Mouse (Mus musculus) heart, embryonic 15.5 days (tissue): ENCODE results near the gene Ipo5. TPM values are rescaled to one million over a fixed set of nuclear protein-coding genes. Genes with fewer than 3 reads are reported as not detected.

Experiments used
- ATAC-seq: fragments of 200-750 bp; cut with Nextera tagmentation; replicated peaks from 2 replicates; pipeline ENCODE4 v1.8.0; 2017; ENCODE audit warnings: low read depth, moderate TSS enrichment; ENCODE audit not compliant: insufficient number of reproducible peaks, insufficient read depth, low FRiP score
- H3K27ac ChIP-seq: fragments of 300-500 bp; sonication (generic); 2 replicates; pipeline ENCODE4 v1.5.1; 2015; ENCODE audit warnings: mild to moderate bottlenecking, inconsistent platforms
- H3K27me3 ChIP-seq: fragments of 300-500 bp; sonication (generic); 2 replicates; pipeline ENCODE4 v1.6.1; 2015; ENCODE audit warnings: inconsistent platforms
- H3K36me3 ChIP-seq: fragments of 300-500 bp; sonication (generic); 2 replicates; pipeline ENCODE4 v1.6.1; 2015; ENCODE audit warnings: mild to moderate bottlenecking, inconsistent platforms
- H3K4me1 ChIP-seq: fragments of 300-500 bp; sonication (generic); replicated peaks from 2 replicates; pipeline ENCODE4 v1.6.1; 2015; ENCODE audit warnings: inconsistent platforms
- H3K4me2 ChIP-seq: fragments of 300-500 bp; sonication (generic); 2 replicates; pipeline ENCODE4 v1.6.1; 2015; ENCODE audit warnings: inconsistent platforms, mild to moderate bottlenecking, moderate library complexity
- H3K4me3 ChIP-seq: fragments of 300-500 bp; sonication (generic); 2 replicates; pipeline ENCODE4 v1.5.1; 2015; ENCODE audit warnings: mild to moderate bottlenecking, inconsistent platforms
- H3K9ac ChIP-seq: fragments of 300-500 bp; sonication (generic); 2 replicates; pipeline ENCODE4 v1.6.1; 2015; ENCODE audit warnings: mild to moderate bottlenecking, inconsistent platforms
- H3K9me3 ChIP-seq: fragments of 300-500 bp; sonication (generic); replicated peaks from 2 replicates; pipeline ENCODE4 v1.6.1; 2016; ENCODE audit warnings: inconsistent platforms
- WGBS: fragments of 180-500 bp; shearing (Covaris S2); methylation state at CpG from one replicate; pipeline ENCODE4 v1.1.7; 2015; ENCODE audit warnings: mixed read lengths; 5-methylcytosine and 5-hydroxymethylcytosine counted together
- polyA plus RNA-seq: library from polyadenylated mRNA; unstranded; fragments of >200 nt; fragmentation: Nextera tagmentation; extraction: Ambion mirVana; gene quantifications from 2 replicates; pipeline ENCODE4 v1.2.1, GENCODE M21; 2015

Ipo5 gene
- polyA plus RNA-seq, 1 experiment from 2014 or later: 55.3 TPM

- ATAC-seq: no peak
- WGBS: 68% methylated on average over 5 of the region's 5 CpGs
- Histone ChIP-seq H3K4me3 (no peak overlapping the region), H3K27me3 (no peaks in the 10 kb centered on the region), H3K4me1 (no peaks in the 10 kb centered on the region), H3K9me3 (no peaks in the 10 kb centered on the region), H3K4me2 (no peak overlapping the region), H3K27ac (no peak overlapping the region), H3K36me3 (no peaks in the 10 kb centered on the region), H3K9ac (no peak overlapping the region)
These were observed 50.0 kb downstream of the Ipo5 start for GRCm38 (mm10) chr14:120960991-120961390.

- H3K9me3 ChIP-seq: no peaks in the 10 kb centered on the region
- 74% methylated on average over 6 of the region's 6 CpGs for WGBS
- H3K36me3 ChIP-seq: no peaks in the 10 kb centered on the region
These were observed 56.0 kb downstream of the Ipo5 start for GRCm38 (mm10) chr14:120967072-120967471.

GRCm38 (mm10) chr14:120968723-120969122 is 57.7 kb downstream of the Ipo5 start:
- Histone ChIP-seq H3K9me3 (no peaks in the 10 kb centered on the region), H3K27me3 (no peaks in the 10 kb centered on the region), H3K4me3 (no peak overlapping the region), H3K27ac (no peak overlapping the region), H3K4me1 (no peaks in the 10 kb centered on the region), H3K36me3 (no peaks in the 10 kb centered on the region), H3K9ac (no peak overlapping the region), H3K4me2 (no peak overlapping the region)
- ATAC-seq: no peak
- WGBS: 83% methylated on average over 4 of the region's 4 CpGs

More at GRCm38 (mm10) chr14:120967072-120967471, 56.0 kb downstream of the Ipo5 start:
- Histone ChIP-seq H3K4me2 (no peak overlapping the region), H3K4me3 (no peak overlapping the region), H3K27me3 (no peaks in the 10 kb centered on the region), H3K9ac (no peak overlapping the region), H3K4me1 (no peaks in the 10 kb centered on the region), H3K27ac (no peak overlapping the region)
- no peak for ATAC-seq

DNA sequence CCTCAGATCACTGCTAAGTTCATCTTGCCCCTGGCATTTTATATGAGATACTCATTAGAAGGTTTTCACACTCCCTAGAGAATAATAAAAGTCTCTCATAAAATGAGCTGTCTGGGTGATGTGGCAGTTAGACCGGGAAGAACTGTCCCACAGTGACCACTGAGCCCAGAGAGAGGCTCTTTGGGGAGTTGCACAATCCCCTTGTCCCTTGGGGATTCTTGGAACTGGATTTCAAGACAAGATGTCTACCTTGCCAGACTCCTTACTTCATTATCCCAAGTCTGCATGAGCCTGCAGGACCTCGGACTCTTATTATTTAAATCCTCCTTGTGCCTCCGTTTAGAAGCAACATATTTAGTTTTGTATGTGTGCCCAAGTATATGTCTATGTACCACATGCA is 58.6 kb downstream of the Ipo5 start:
- no peaks in the 10 kb centered on the region for H3K36me3 ChIP-seq
- 84% methylated on average over 3 of the region's 3 CpGs for WGBS
- no peak overlapping the region for H3K9ac ChIP-seq
- no peak for ATAC-seq
- H3K27ac ChIP-seq: no peak overlapping the region
- H3K9me3 ChIP-seq: no peaks in the 10 kb centered on the region
- H3K27me3 ChIP-seq: no peaks in the 10 kb centered on the region
- no peaks in the 10 kb centered on the region for H3K4me1 ChIP-seq
- no peak overlapping the region for H3K4me3 ChIP-seq
- no peak overlapping the region for H3K4me2 ChIP-seq

DNA sequence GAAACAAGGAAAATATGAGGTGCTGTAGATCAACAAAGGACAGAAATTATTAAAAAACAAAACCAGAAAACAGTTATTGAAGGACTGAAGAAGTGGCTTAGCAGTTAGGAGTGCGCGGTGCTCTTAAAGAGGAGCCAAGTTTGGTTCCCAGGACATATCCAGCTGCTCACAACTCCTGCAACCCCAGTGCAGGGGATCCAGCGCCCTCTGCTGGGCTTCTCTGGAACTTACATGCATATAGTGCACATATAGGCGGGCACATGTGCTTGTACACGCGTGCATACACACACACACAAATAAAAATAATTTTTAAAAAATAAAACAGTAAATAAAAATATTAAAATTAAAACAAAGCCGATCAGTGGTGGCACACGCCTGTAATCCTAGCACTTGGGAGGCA is 59.6 kb downstream of the Ipo5 start:
- no peak overlapping the region for H3K4me2 ChIP-seq
- H3K4me1 ChIP-seq: no peaks in the 10 kb centered on the region
- no peak for ATAC-seq
- H3K4me3 ChIP-seq: no peak overlapping the region
- H3K36me3 ChIP-seq: no peaks in the 10 kb centered on the region
- no peak overlapping the region for H3K27ac ChIP-seq
- H3K27me3 ChIP-seq: no peaks in the 10 kb centered on the region
- 80% methylated on average over 8 of the region's 8 CpGs for WGBS
- H3K9me3 ChIP-seq: no peaks in the 10 kb centered on the region
- no peak overlapping the region for H3K9ac ChIP-seq

DNA sequence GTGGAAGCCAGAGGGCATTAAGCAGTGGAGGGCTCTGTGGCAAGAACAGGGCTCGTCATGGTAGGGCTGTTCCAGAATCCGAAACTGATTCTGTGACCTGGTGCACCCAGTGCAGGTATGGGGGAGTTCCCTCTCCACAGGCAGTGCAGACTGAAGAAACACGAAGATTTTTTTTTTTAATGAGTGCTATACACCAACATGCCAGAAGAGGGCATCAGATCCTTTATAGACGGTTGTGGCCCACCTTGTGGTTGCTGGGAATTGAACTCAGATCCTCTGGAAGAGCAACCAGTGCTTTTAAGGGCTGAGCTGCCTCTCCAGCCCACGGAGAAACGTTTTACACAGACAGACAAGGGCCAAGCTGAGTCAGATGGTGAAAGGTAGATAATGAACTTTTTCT is 60.3 kb downstream of the Ipo5 start:
- Histone ChIP-seq H3K27ac (no peak overlapping the region), H3K27me3 (no peaks in the 10 kb centered on the region), H3K36me3 (no peaks in the 10 kb centered on the region), H3K4me1 (no peaks in the 10 kb centered on the region), H3K9me3 (no peaks in the 10 kb centered on the region), H3K9ac (no peak overlapping the region), H3K4me3 (no peak overlapping the region), H3K4me2 (no peak overlapping the region)
- 64% methylated on average over 6 of the region's 6 CpGs for WGBS
- no peak for ATAC-seq

GRCm38 (mm10) chr14:120979559-120979958 is 68.5 kb downstream of the Ipo5 start:
- 52% methylated on average over 3 of the region's 3 CpGs for WGBS

GRCm38 (mm10) chr14:120989126-120989525 is 78.1 kb downstream of the Ipo5 start:
- WGBS: 45% methylated on average over 6 of the region's 6 CpGs
- ATAC-seq: no peak
- Histone ChIP-seq H3K4me1 (no peaks in the 10 kb centered on the region), H3K4me2 (no peak overlapping the region), H3K4me3 (no peak overlapping the region), H3K9me3 (no peaks in the 10 kb centered on the region), H3K27ac (no peak overlapping the region), H3K27me3 (no peaks in the 10 kb centered on the region), H3K36me3 (no peaks in the 10 kb centered on the region), H3K9ac (no peak overlapping the region)

More at GRCm38 (mm10) chr14:120979559-120979958, 68.5 kb downstream of the Ipo5 start:
- no peak overlapping the region for H3K4me3 ChIP-seq
- no peaks in the 10 kb centered on the region for H3K36me3 ChIP-seq
- no peaks in the 10 kb centered on the region for H3K27me3 ChIP-seq
- ATAC-seq: no peak
- no peaks in the 10 kb centered on the region for H3K9me3 ChIP-seq
- H3K4me2 ChIP-seq: no peak overlapping the region
- H3K27ac ChIP-seq: no peak overlapping the region
- H3K4me1 ChIP-seq: no peaks in the 10 kb centered on the region
- no peak overlapping the region for H3K9ac ChIP-seq

Other genes starting within 250 kb of the Ipo5 start
- 10.8 and 17.4 TPM in 2 replicates for gene Farp1, start 124.0 kb downstream of the Ipo5 start, polyA plus RNA-seq